Mouse (Mus musculus): ENCODE data around the gene Wnt4. TPM values are rescaled to one million over a fixed set of nuclear protein-coding genes. Genes with fewer than 3 reads are reported as not detected.

The Wnt4 gene
- polyA plus RNA-seq, 1 experiment, result 4.1 TPM

DNA sequence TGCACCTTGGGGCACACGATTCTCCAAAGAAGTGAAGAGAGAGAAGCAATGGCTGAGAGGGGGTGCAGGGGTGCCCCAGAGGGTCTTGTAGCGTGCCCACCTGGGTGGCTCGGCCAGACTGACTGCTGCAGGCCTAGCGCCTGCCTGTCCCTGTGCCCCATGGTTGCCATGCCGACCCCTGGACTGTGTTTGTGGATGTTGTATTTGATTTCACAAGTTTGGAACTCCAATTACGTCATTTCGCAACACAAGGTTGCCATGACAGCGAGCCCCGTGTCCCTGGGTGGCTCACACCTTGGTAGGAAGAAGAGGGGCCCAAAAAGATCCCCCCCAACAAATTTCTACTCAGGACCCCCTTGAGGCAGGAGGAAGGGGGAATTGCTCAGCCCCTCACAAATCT lies 32.4 kb upstream of the Wnt4 start:
- no peak overlapping the region for H3K4me3 ChIP-seq (ENCODE audit: low read depth, low read length)
- H3K4me1 ChIP-seq (ENCODE audit: control insufficient read depth, insufficient read depth, low read length), result no peaks in the 10 kb centered on the region
- no peak overlapping the region for H3K9ac ChIP-seq (ENCODE audit: low read depth, poor library complexity, severe bottlenecking)
- H3K27ac ChIP-seq (ENCODE audit: insufficient read depth, low read length), result no peak overlapping the region
- no peaks in the 10 kb centered on the region for H3K36me3 ChIP-seq (ENCODE audit: control insufficient read depth, insufficient read depth, low read length, poor library complexity, severe bottlenecking)
- TF ChIP-seq CTCF (IDR thresholded peaks at IDR 0.05; ENCODE audit: low read depth, low read length) (no peak), EP300 (IDR thresholded peaks at IDR 0.05; ENCODE audit: insufficient read depth, low read depth, low read length) (no peak), POLR2A (IDR thresholded peaks at IDR 0.05; ENCODE audit: insufficient read depth, low read length) (no peak)
- H3K9me3 ChIP-seq (replicated peaks; ENCODE audit: control insufficient read depth, insufficient read depth, low read length, poor library complexity, severe bottlenecking), result no peaks in the 10 kb centered on the region
- no peaks in the 10 kb centered on the region for H3K27me3 ChIP-seq (ENCODE audit: control insufficient read depth, insufficient read depth, low read length, poor library complexity, severe bottlenecking)

DNA sequence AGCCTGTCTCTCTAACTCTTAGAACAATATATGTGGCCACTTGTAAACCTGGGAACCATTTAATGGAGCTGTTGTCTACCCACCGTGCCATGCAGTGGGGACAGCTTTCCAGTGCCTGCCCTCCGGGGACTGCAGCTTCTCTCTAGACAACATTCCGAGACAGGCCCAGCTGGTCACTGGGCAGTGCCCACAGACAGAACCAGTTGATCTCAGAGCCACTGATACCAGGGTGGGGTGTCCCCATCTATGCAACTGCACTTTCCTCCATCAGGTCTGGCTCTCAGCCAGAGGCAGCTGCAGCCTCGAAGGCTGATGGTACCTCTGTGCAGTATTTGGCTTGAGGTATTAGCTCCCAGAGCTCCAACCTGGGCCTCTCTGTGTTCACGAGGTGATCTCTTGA lies 27.0 kb upstream of the Wnt4 start:
- H3K9ac ChIP-seq (ENCODE audit: low read depth, poor library complexity, severe bottlenecking), result no peak overlapping the region
- no peak overlapping the region for H3K4me3 ChIP-seq (ENCODE audit: low read depth, low read length)
- H3K4me1 ChIP-seq (ENCODE audit: control insufficient read depth, insufficient read depth, low read length), result no peaks in the 10 kb centered on the region
- TF ChIP-seq EP300 (IDR thresholded peaks at IDR 0.05; ENCODE audit: insufficient read depth, low read depth, low read length), result no peak
- TF ChIP-seq POLR2A (IDR thresholded peaks at IDR 0.05; ENCODE audit: insufficient read depth, low read length), result no peak
- no peak for TF ChIP-seq CTCF (IDR thresholded peaks at IDR 0.05; ENCODE audit: low read depth, low read length)
- H3K27me3 ChIP-seq (ENCODE audit: control insufficient read depth, insufficient read depth, low read length, poor library complexity, severe bottlenecking), result no peaks in the 10 kb centered on the region
- H3K36me3 ChIP-seq (ENCODE audit: control insufficient read depth, insufficient read depth, low read length, poor library complexity, severe bottlenecking), result no peaks in the 10 kb centered on the region
- H3K27ac ChIP-seq (ENCODE audit: insufficient read depth, low read length), result no peak overlapping the region
- no peaks in the 10 kb centered on the region for H3K9me3 ChIP-seq (replicated peaks; ENCODE audit: control insufficient read depth, insufficient read depth, low read length, poor library complexity, severe bottlenecking)

DNA sequence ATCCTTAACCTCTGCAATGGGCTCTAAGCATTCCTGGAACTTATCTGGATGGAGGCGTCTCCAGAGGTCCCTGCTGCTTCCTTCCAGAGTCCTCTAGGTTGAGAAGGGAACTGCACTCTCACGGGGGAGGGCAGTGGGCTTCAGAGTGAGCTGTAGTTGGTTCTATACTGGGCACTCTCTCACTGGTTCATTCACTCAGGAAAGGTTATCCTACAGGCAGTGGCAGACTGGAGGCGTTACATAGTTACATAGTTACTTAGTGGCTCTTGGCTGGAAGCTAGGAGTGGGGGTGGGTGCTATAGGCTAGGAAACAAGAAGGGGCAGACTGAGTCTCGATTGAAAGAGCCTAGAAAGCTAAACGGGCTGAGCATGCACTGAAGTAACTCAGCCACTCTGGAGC lies 26.4 kb upstream of the Wnt4 start:
- Histone ChIP-seq H3K27ac (ENCODE audit: insufficient read depth, low read length) (no peak overlapping the region), H3K27me3 (ENCODE audit: control insufficient read depth, insufficient read depth, low read length, poor library complexity, severe bottlenecking) (no peaks in the 10 kb centered on the region), H3K36me3 (ENCODE audit: control insufficient read depth, insufficient read depth, low read length, poor library complexity, severe bottlenecking) (no peaks in the 10 kb centered on the region), H3K4me3 (ENCODE audit: low read depth, low read length) (no peak overlapping the region), H3K9me3 (replicated peaks; ENCODE audit: control insufficient read depth, insufficient read depth, low read length, poor library complexity, severe bottlenecking) (no peaks in the 10 kb centered on the region), H3K9ac (ENCODE audit: low read depth, poor library complexity, severe bottlenecking) (no peak overlapping the region), H3K4me1 (ENCODE audit: control insufficient read depth, insufficient read depth, low read length) (no peaks in the 10 kb centered on the region)
- no peak for TF ChIP-seq CTCF (IDR thresholded peaks at IDR 0.05; ENCODE audit: low read depth, low read length)
- TF ChIP-seq POLR2A (IDR thresholded peaks at IDR 0.05; ENCODE audit: insufficient read depth, low read length), result no peak
- TF ChIP-seq EP300 (IDR thresholded peaks at IDR 0.05; ENCODE audit: insufficient read depth, low read depth, low read length), result no peak

DNA sequence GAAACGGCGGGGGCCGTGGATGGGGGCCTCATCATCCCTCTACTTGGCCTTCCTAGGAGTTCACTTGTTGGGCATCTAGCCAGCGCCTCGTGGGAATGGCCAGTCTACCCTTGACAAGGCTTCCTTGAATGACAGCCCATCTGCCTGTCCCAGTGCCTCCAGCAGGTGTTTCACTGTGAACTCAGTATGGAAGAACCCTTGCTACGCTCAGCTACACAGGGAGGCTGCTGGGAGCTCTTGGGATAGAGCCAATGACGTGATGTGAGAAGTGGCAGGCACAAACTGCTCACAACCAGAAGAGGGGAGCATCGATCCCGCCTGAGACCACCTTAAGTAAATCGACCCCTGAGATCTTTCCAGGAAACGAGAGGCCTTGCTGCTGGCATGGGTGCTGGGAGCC lies 23.7 kb upstream of the Wnt4 start:
- Histone ChIP-seq H3K4me1 (ENCODE audit: control insufficient read depth, insufficient read depth, low read length) (no peaks in the 10 kb centered on the region), H3K27ac (ENCODE audit: insufficient read depth, low read length) (no peak overlapping the region), H3K4me3 (ENCODE audit: low read depth, low read length) (no peak overlapping the region), H3K9ac (ENCODE audit: low read depth, poor library complexity, severe bottlenecking) (no peak overlapping the region), H3K9me3 (replicated peaks; ENCODE audit: control insufficient read depth, insufficient read depth, low read length, poor library complexity, severe bottlenecking) (no peaks in the 10 kb centered on the region), H3K27me3 (ENCODE audit: control insufficient read depth, insufficient read depth, low read length, poor library complexity, severe bottlenecking) (no peaks in the 10 kb centered on the region), H3K36me3 (ENCODE audit: control insufficient read depth, insufficient read depth, low read length, poor library complexity, severe bottlenecking) (no peaks in the 10 kb centered on the region)
- TF ChIP-seq CTCF (IDR thresholded peaks at IDR 0.05; ENCODE audit: low read depth, low read length) (no peak), EP300 (IDR thresholded peaks at IDR 0.05; ENCODE audit: insufficient read depth, low read depth, low read length) (no peak), POLR2A (IDR thresholded peaks at IDR 0.05; ENCODE audit: insufficient read depth, low read length) (no peak)

DNA sequence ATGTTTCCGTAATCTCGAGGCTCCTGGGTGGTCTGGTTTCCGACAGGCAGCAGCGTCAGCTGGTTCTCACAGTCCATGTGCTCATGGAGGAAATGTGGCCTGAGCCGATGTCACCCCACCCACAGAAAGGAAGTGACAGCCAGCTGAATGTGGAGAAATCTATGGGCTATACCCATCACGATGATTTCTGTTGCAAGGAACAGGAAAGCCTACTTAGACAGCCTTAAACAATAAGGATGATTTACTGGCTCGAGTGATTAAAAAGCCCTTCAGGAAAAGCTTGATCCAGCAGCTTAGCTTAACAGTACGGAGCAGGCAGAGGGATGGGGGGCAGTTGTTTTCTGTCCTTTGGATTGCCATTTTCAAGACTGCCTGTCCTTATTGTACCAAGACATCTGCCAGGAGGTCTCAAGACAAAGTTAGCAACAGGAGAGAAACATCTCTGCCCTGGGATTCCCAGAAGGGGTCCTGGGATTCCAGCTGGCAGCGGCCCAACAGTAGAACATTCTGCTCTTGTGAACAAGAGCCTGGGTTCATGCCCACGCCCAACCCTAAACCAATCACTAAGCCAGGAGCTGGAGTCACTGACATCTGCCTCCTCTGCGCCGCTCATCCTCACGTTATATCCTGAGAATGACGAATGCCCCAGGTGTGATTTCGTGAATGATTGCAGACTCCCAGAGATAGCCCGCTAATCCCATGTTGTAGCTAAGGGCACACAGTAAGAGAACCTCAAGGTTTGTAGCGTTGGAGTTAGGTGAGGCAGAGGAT lies 22.9 kb upstream of the Wnt4 start:
- Histone ChIP-seq H3K36me3 (ENCODE audit: control insufficient read depth, insufficient read depth, low read length, poor library complexity, severe bottlenecking) (no peaks in the 10 kb centered on the region), H3K9ac (ENCODE audit: low read depth, poor library complexity, severe bottlenecking) (no peak overlapping the region), H3K4me1 (ENCODE audit: control insufficient read depth, insufficient read depth, low read length) (no peaks in the 10 kb centered on the region), H3K27me3 (ENCODE audit: control insufficient read depth, insufficient read depth, low read length, poor library complexity, severe bottlenecking) (no peaks in the 10 kb centered on the region), H3K9me3 (replicated peaks; ENCODE audit: control insufficient read depth, insufficient read depth, low read length, poor library complexity, severe bottlenecking) (no peaks in the 10 kb centered on the region), H3K4me3 (ENCODE audit: low read depth, low read length) (no peak overlapping the region), H3K27ac (ENCODE audit: insufficient read depth, low read length) (no peak overlapping the region)
- TF ChIP-seq EP300 (IDR thresholded peaks at IDR 0.05; ENCODE audit: insufficient read depth, low read depth, low read length), result no peak

DNA sequence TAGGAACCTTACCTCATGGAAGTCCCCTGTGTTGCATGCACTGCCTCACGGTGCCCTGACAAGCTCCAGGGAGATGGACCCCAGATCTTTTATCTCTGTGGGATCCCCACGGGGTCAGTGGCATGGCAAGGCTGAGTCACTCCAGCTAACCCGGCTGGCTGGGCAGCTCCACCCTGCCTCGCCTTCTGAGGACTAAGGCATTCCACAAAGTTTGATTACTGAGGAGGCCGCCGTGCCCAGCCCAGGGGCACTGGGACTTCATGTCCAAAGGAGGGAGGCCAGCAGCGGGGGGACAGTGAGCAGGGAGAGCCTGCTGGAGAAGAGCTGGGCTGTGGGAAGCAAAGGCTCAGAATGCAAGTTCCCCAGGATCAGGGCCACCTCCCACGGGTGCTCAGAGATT lies 21.7 kb upstream of the Wnt4 start:
- TF ChIP-seq EP300 (IDR thresholded peaks at IDR 0.05; ENCODE audit: insufficient read depth, low read depth, low read length), result no peak
- TF ChIP-seq CTCF (IDR thresholded peaks at IDR 0.05; ENCODE audit: low read depth, low read length), result no peak
- TF ChIP-seq POLR2A (IDR thresholded peaks at IDR 0.05; ENCODE audit: insufficient read depth, low read length), result no peak

More for the DNA sequence above, 21.7 kb upstream of the Wnt4 start:
- Histone ChIP-seq H3K36me3 (ENCODE audit: control insufficient read depth, insufficient read depth, low read length, poor library complexity, severe bottlenecking) (no peaks in the 10 kb centered on the region), H3K9me3 (replicated peaks; ENCODE audit: control insufficient read depth, insufficient read depth, low read length, poor library complexity, severe bottlenecking) (no peaks in the 10 kb centered on the region), H3K4me1 (ENCODE audit: control insufficient read depth, insufficient read depth, low read length) (no peaks in the 10 kb centered on the region), H3K4me3 (ENCODE audit: low read depth, low read length) (no peak overlapping the region), H3K9ac (ENCODE audit: low read depth, poor library complexity, severe bottlenecking) (no peak overlapping the region), H3K27ac (ENCODE audit: insufficient read depth, low read length) (no peak overlapping the region), H3K27me3 (ENCODE audit: control insufficient read depth, insufficient read depth, low read length, poor library complexity, severe bottlenecking) (no peaks in the 10 kb centered on the region)

Data from ES-Bruce4 (cell line).